Mouse (Mus musculus) cortical plate, adult 2 months (tissue): ENCODE results near the gene Fam214a.

Source experiments
- CTCF ChIP-seq: fragments of 200-500 bp; IDR thresholded peaks from 2 replicates; pipeline ENCODE4 v1.5.1; 2011; ENCODE audit warnings: mild to moderate bottlenecking, control low read depth, low read length; ENCODE audit not compliant: insufficient read depth; ENCODE audit errors: extremely low read depth
- POLR2A ChIP-seq: fragments of 200-500 bp; IDR thresholded peaks from 2 replicates; pipeline ENCODE4 v1.6.1; 2011; ENCODE audit warnings: mild to moderate bottlenecking, low read length, control low read depth; ENCODE audit not compliant: insufficient read depth; ENCODE audit errors: extremely low read depth

GRCm38 (mm10) chr9:75037451-75038356, 85.0 kb downstream of the Fam214a start, which contains the start of gene Arpp19:
- TF ChIP-seq CTCF (no peak), POLR2A (peak; percentile 69; the same call in 1 of the 2 replicates)
